Mouse (Mus musculus): ENCODE measurements around the gene Uck2. TPM values are rescaled to one million over a fixed set of nuclear protein-coding genes. Genes with fewer than 3 reads are reported as not detected.

Gene Uck2
- polyA plus RNA-seq, 1 experiment, result 107 TPM

DNA sequence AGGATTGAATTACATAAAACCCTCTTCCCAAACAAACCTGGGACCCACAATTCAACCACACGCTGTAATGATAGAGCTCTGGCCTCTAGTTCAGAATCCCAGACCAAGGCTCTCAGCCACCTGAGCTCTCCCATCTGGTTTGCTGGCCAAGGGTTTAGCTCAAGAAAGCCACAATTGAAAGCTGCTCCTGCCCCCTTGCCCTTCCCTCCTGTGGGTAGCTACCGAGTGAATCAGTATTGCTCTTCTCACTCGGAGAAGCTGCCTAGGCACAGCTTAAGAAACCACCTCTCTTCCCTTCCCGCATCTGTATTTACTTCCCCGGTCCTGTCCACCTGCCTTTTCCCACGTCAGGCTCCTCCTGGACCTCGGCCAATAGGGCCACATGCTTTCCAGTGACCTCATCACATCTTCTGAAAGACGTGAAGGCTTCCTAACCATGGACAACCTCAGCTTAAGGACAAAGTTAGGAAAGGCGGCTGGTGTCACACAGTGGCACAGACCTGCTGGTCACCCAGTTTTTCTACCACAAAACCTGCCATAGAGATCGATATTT is 22.6 kb downstream of the Uck2 start:
- DNase-seq, result no peak
- Histone ChIP-seq H3K27me3 (ENCODE audit: control insufficient read depth, insufficient read depth, low read length) (no peaks in the 10 kb centered on the region), H3K36me3 (ENCODE audit: control insufficient read depth, insufficient read depth, low read length) (no peaks in the 10 kb centered on the region), H3K4me1 (replicated peaks; ENCODE audit: control insufficient read depth, insufficient read depth, low read length) (peaks cover 35% of the 10 kb centered on the region), H3K27ac (ENCODE audit: control insufficient read depth, insufficient read depth, low read length) (no peak overlapping the region; the same call in 1 of the 2 replicates), H3K4me3 (ENCODE audit: control insufficient read depth, insufficient read depth, low read length) (no peak overlapping the region)
- TF ChIP-seq CTCF (IDR thresholded peaks at IDR 0.05; ENCODE audit: borderline replicate concordance, control insufficient read depth, extremely low read depth, insufficient read depth, low read length, poor library complexity), result no peak
- no peak for TF ChIP-seq POLR2A (IDR thresholded peaks at IDR 0.05; ENCODE audit: control insufficient read depth, extremely low read depth, insufficient read depth, low read length, poor library complexity)
- WGBS, result 43% methylated on average over 10 of the region's 10 CpGs

DNA sequence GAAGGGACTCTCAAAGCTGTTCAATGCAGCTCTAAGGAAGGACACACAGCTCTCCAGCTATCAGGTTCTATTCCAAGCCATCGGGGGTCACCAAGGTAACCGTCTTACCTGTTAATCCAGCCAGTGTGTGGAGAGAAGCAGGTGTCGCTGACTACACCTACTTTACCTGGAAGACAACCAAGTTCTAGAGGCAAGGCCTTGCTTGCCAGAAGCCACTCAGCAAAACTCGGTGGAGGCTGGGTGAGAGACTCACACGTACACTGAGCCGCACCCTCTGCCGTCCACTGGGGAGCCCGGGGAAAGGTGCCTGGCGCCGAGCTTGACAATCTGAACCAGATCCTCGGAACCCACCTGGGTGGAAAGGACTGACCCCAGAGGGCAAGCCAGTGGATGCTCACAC is 23.4 kb downstream of the Uck2 start:
- Histone ChIP-seq H3K27ac (ENCODE audit: control insufficient read depth, insufficient read depth, low read length) (no peak overlapping the region), H3K27me3 (ENCODE audit: control insufficient read depth, insufficient read depth, low read length) (no peaks in the 10 kb centered on the region), H3K36me3 (ENCODE audit: control insufficient read depth, insufficient read depth, low read length) (no peaks in the 10 kb centered on the region), H3K4me3 (ENCODE audit: control insufficient read depth, insufficient read depth, low read length) (no peak overlapping the region), H3K4me1 (replicated peaks; ENCODE audit: control insufficient read depth, insufficient read depth, low read length) (peaks cover 35% of the 10 kb centered on the region)
- no peak for DNase-seq
- WGBS, result 94% methylated on average over 11 of the region's 11 CpGs
- TF ChIP-seq CTCF (IDR thresholded peaks at IDR 0.05; ENCODE audit: borderline replicate concordance, control insufficient read depth, extremely low read depth, insufficient read depth, low read length, poor library complexity) (no peak), POLR2A (IDR thresholded peaks at IDR 0.05; ENCODE audit: control insufficient read depth, extremely low read depth, insufficient read depth, low read length, poor library complexity) (no peak)

DNA sequence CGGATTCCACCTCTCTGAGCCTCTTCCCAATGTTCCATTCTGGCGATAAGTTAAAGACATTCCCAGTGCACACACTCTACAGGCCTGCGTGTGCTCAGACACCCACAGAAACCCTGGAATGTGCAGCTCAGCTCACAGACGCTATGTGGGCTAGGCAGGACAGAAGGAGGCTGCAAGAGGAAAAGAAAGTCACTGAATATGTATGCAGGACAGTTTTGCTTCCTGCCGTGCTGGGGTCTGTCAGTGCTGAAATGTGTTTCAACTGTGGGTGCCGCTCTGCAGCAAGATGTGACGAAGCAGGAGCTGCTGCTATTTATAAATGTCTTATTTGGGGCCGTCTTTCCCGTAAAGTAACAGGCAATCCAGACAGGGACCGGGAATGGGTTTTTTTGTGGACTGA is 25.4 kb downstream of the Uck2 start:
- no peaks in the 10 kb centered on the region for H3K27me3 ChIP-seq (ENCODE audit: control insufficient read depth, insufficient read depth, low read length)
- no peaks in the 10 kb centered on the region for H3K36me3 ChIP-seq (ENCODE audit: control insufficient read depth, insufficient read depth, low read length)
- TF ChIP-seq POLR2A (IDR thresholded peaks at IDR 0.05; ENCODE audit: control insufficient read depth, extremely low read depth, insufficient read depth, low read length, poor library complexity), result no peak
- no peak for TF ChIP-seq CTCF (IDR thresholded peaks at IDR 0.05; ENCODE audit: borderline replicate concordance, control insufficient read depth, extremely low read depth, insufficient read depth, low read length, poor library complexity)
- H3K4me1 ChIP-seq (replicated peaks; ENCODE audit: control insufficient read depth, insufficient read depth, low read length), result peaks cover 28% of the 10 kb centered on the region
- WGBS, result 66% methylated on average over 10 of the region's 10 CpGs
- no peak overlapping the region for H3K4me3 ChIP-seq (ENCODE audit: control insufficient read depth, insufficient read depth, low read length)
- no peak overlapping the region; the same call in 1 of the 2 replicates for H3K27ac ChIP-seq (ENCODE audit: control insufficient read depth, insufficient read depth, low read length)
- no peak for DNase-seq

DNA sequence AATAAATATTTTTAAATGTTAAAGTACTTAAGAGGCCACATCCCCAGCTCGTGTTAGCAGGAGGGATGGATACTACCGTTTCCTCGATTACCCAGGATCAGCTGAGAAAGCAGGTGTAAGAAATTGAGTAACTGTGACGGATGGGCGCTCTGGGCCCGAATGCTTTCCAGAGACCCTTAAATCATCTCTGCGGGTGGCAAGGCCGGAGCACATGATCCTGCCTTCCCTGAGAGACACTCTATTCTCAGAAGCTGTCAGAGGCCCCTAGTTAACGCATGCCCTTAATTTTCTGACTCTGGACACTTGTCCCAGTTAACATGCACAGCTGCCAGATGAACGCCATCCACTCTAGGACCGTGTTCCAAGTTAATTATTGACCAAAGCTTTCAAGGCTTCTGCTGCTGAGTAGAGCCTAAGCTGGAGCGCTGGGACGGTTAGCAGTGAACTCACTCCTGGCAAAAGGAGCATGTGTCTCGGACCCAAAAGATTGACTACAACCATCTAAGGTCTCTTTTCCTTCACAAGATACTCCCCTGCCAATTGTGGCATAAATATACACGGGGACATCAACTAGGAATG is 28.3 kb downstream of the Uck2 start:
- no peaks in the 10 kb centered on the region for H3K27me3 ChIP-seq (ENCODE audit: control insufficient read depth, insufficient read depth, low read length)
- H3K4me3 ChIP-seq (ENCODE audit: control insufficient read depth, insufficient read depth, low read length), result no peak overlapping the region
- no peaks in the 10 kb centered on the region for H3K36me3 ChIP-seq (ENCODE audit: control insufficient read depth, insufficient read depth, low read length)
- H3K4me1 ChIP-seq (replicated peaks; ENCODE audit: control insufficient read depth, insufficient read depth, low read length), result peaks cover 33% of the 10 kb centered on the region
- H3K27ac ChIP-seq (ENCODE audit: control insufficient read depth, insufficient read depth, low read length), result no peak overlapping the region
- DNase-seq, result no peak
- 95% methylated on average over 15 of the region's 15 CpGs for WGBS
- TF ChIP-seq POLR2A (IDR thresholded peaks at IDR 0.05; ENCODE audit: control insufficient read depth, extremely low read depth, insufficient read depth, low read length, poor library complexity) (no peak), CTCF (IDR thresholded peaks at IDR 0.05; ENCODE audit: borderline replicate concordance, control insufficient read depth, extremely low read depth, insufficient read depth, low read length, poor library complexity) (no peak)

DNA sequence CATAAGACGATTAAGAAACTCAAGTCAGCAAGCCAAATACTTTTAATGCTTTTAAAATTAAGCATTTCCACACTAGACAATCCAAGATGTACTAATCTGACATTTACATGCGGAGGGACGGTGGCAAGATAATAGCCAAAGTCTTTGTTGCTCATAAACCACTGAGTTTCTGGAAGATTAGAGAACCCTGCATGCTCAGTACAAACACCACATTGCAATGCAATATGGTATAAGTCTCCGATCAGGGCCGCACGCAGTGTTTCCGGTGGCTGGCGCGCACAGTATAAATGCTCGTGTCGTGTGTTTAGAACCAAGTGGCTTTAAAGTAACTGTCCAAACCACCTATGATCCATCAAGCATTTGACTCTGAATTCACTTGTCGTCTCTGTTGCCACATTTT is 31.5 kb downstream of the Uck2 start:
- 96% methylated on average over 12 of the region's 12 CpGs for WGBS
- no peaks in the 10 kb centered on the region for H3K27me3 ChIP-seq (ENCODE audit: control insufficient read depth, insufficient read depth, low read length)
- no peak for TF ChIP-seq CTCF (IDR thresholded peaks at IDR 0.05; ENCODE audit: borderline replicate concordance, control insufficient read depth, extremely low read depth, insufficient read depth, low read length, poor library complexity)
- no peak for TF ChIP-seq POLR2A (IDR thresholded peaks at IDR 0.05; ENCODE audit: control insufficient read depth, extremely low read depth, insufficient read depth, low read length, poor library complexity)

DNA sequence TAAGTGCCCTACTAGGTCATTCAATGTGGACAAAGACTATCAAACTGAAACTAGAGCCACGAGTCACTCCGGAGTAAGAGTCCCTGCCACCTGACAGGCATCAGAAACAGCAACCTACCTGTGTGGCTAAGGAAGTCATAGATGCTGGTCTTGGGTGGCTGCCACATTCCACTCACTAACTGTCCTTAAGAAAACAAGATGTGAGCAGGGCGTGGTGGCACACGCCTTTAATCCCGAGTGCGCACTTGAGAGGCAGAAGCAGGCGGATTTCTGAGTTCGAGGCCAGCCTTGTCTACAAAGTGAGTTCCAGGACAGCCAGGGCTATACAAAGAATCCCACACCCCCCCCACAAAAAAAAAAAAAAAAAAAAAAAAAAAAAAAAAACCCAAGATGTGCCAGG is 35.2 kb downstream of the Uck2 start:
- 93% methylated on average over 8 of the region's 8 CpGs for WGBS
- Histone ChIP-seq H3K27ac (ENCODE audit: control insufficient read depth, insufficient read depth, low read length) (no peak overlapping the region), H3K36me3 (ENCODE audit: control insufficient read depth, insufficient read depth, low read length) (no peaks in the 10 kb centered on the region), H3K4me1 (replicated peaks; ENCODE audit: control insufficient read depth, insufficient read depth, low read length) (peaks cover 48% of the 10 kb centered on the region), H3K27me3 (ENCODE audit: control insufficient read depth, insufficient read depth, low read length) (no peaks in the 10 kb centered on the region), H3K4me3 (ENCODE audit: control insufficient read depth, insufficient read depth, low read length) (no peak overlapping the region)
- TF ChIP-seq CTCF (IDR thresholded peaks at IDR 0.05; ENCODE audit: borderline replicate concordance, control insufficient read depth, extremely low read depth, insufficient read depth, low read length, poor library complexity) (no peak), POLR2A (IDR thresholded peaks at IDR 0.05; ENCODE audit: control insufficient read depth, extremely low read depth, insufficient read depth, low read length, poor library complexity) (no peak)
- DNase-seq, result no peak

More for the DNA sequence above, 31.5 kb downstream of the Uck2 start:
- DNase-seq, result no peak
- H3K27ac ChIP-seq (ENCODE audit: control insufficient read depth, insufficient read depth, low read length), result no peak overlapping the region
- peaks cover 27% of the 10 kb centered on the region for H3K4me1 ChIP-seq (replicated peaks; ENCODE audit: control insufficient read depth, insufficient read depth, low read length)
- H3K4me3 ChIP-seq (ENCODE audit: control insufficient read depth, insufficient read depth, low read length), result no peak overlapping the region
- no peaks in the 10 kb centered on the region for H3K36me3 ChIP-seq (ENCODE audit: control insufficient read depth, insufficient read depth, low read length)
